Mouse (Mus musculus): Measurements from ENCODE around the gene Bnip3. TPM values are rescaled to one million over a fixed set of nuclear protein-coding genes. Genes with fewer than 3 reads are reported as not detected.

Gene Bnip3
- polyA plus RNA-seq, 1 experiment, result 35.5 TPM

- no peak for DNase-seq (ENCODE audit: low read depth)
- TF ChIP-seq CTCF (IDR thresholded peaks at IDR 0.05; ENCODE audit: borderline replicate concordance, extremely low read depth, insufficient read depth, insufficient read length) (no peak), POLR2A (IDR thresholded peaks at IDR 0.05; ENCODE audit: borderline replicate concordance, extremely low read depth, insufficient read depth, insufficient read length, poor library complexity, severe bottlenecking) (no peak)
Measured at GRCm38 (mm10) chr7:138856670-138857069, 52.6 kb downstream of the Bnip3 start.

DNA sequence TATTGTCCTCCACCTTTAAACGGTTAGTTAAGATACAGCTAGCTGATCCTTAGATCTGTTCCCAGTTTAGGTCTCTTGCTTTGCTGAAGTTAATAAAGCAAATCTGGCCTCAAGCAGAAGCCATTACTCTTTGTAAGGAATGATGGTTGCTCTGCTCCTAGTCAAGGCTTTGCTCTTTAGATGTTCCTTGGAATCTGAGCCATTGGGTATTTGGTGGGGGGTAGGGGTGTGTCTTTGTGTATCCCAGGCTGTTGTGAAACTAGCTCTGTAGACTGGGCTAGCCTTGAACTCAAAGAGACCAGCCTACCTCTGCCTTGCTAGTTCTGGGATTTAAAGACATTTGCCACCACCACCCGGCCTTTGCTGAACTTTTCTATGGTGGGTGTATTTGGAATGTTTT lies 55.1 kb downstream of the Bnip3 start:
- no peak for DNase-seq (ENCODE audit: low read depth)
- no peak for TF ChIP-seq CTCF (IDR thresholded peaks at IDR 0.05; ENCODE audit: borderline replicate concordance, extremely low read depth, insufficient read depth, insufficient read length)
- no peak for TF ChIP-seq POLR2A (IDR thresholded peaks at IDR 0.05; ENCODE audit: borderline replicate concordance, extremely low read depth, insufficient read depth, insufficient read length, poor library complexity, severe bottlenecking)

GRCm38 (mm10) chr7:138853417-138854031 lies 55.8 kb downstream of the Bnip3 start:
- no peak for TF ChIP-seq POLR2A (IDR thresholded peaks at IDR 0.05; ENCODE audit: borderline replicate concordance, extremely low read depth, insufficient read depth, insufficient read length, poor library complexity, severe bottlenecking)
- no peak for TF ChIP-seq CTCF (IDR thresholded peaks at IDR 0.05; ENCODE audit: borderline replicate concordance, extremely low read depth, insufficient read depth, insufficient read length)
- no peak for DNase-seq (ENCODE audit: low read depth)

DNA sequence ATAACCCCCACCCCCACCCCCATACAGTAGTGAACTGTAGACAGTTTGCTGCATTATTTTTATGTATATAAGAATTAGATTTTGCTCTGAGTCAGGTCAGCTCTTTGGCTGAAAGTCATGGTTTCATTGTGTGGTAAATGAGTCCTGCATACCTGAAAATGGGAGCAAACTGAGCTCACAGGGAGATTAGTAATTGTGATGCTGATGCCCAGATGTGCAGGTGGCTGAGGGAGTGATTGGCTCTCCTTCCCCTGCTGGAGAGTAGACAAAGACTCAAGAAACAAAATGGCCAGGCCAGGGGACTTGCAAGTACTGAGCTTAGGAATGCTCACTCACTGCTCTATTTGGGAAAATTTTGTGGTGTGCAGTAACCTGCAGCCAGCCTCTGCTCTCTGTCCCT lies 59.2 kb downstream of the Bnip3 start:
- TF ChIP-seq CTCF (IDR thresholded peaks at IDR 0.05; ENCODE audit: borderline replicate concordance, extremely low read depth, insufficient read depth, insufficient read length) (no peak), POLR2A (IDR thresholded peaks at IDR 0.05; ENCODE audit: borderline replicate concordance, extremely low read depth, insufficient read depth, insufficient read length, poor library complexity, severe bottlenecking) (no peak)
- no peak for DNase-seq (ENCODE audit: low read depth)

DNA sequence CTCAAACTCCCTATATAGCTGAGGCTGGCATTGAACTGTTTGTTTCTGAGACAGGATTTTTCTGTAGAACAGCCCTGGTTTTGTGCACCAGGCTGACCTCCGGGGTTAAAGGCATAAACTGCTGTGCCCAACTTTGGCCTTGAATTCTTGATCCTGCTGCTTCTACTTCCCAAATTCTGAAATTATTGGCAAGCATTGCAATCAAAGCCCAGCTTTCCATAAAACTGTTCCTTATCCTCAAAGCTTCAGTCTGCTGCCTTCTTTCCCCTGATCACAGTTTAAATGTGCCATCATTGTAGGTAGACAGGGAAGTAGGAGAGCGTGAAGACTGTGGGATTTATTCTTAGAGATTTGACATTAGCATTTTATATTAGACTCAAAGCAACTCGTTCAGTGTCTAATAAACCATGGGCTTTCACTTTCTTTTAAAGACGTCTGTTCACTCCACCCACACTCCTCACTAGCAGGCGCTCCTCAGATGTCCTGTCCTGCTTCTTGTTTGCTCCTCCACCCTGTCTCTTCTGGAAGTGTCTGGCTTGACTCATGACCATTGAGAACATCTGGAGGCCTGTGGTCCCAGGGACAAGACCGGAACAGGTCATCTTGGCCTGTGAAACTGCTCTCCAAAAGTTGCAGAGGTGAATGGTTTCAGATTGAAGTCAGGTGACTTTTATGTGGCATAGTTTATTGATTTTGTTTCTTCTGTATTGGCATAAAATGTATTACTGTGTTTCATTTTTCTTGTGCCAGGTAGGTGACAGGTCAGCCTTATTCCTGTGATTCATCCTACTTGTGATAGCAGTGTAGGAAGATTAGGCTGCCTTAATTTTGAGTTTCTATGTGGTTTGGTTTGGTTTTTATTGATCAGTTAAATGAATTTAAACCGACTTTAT lies 61.0 kb downstream of the Bnip3 start:
- TF ChIP-seq POLR2A (IDR thresholded peaks at IDR 0.05; ENCODE audit: borderline replicate concordance, extremely low read depth, insufficient read depth, insufficient read length, poor library complexity, severe bottlenecking), result no peak
- DNase-seq (ENCODE audit: low read depth), result no peak

DNA sequence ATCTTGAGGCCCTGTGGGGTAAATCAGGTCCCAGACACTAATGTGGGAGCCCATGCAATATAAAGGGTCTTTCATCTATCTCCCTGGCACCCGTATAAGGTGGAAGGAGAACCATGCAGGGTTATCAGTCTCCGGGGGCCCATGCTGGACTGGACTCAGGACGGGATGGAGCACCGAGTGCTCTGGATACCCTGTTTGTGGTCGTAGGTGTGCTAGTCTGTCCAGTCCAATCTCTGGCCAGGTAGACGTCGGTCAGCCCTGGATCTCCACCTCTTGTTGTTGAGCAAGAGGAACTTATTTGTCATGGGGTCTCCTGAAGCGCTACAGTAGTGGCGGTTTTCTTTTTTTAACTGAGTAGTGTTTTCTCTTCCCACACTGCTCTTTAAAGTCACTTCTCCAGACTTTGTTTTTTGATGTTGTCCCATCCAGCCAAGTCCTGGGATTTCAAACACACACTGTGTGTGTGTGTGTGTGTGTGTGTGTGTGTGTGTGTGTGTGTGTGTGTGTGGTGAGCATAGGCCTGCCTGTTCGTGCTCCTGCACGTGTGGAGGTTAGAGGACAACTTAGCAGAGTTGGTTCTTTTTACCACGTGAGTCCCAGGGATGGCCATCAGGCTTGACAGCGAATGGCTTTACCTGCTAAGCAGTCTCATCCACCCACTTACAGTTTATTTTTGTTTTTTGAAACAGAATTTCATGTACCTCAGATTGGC lies 61.8 kb downstream of the Bnip3 start:
- TF ChIP-seq CTCF (IDR thresholded peaks at IDR 0.05; ENCODE audit: borderline replicate concordance, extremely low read depth, insufficient read depth, insufficient read length), result no peak
- TF ChIP-seq POLR2A (IDR thresholded peaks at IDR 0.05; ENCODE audit: borderline replicate concordance, extremely low read depth, insufficient read depth, insufficient read length, poor library complexity, severe bottlenecking), result no peak
- DNase-seq (ENCODE audit: low read depth), result peak; percentile 21

GRCm38 (mm10) chr7:138846502-138846991 lies 62.8 kb downstream of the Bnip3 start:
- TF ChIP-seq POLR2A (IDR thresholded peaks at IDR 0.05; ENCODE audit: borderline replicate concordance, extremely low read depth, insufficient read depth, insufficient read length, poor library complexity, severe bottlenecking) (no peak), CTCF (IDR thresholded peaks at IDR 0.05; ENCODE audit: borderline replicate concordance, extremely low read depth, insufficient read depth, insufficient read length) (no peak)
- no peak for DNase-seq (ENCODE audit: low read depth)

- DNase-seq (ENCODE audit: low read depth), result peak; percentile 99
- peak; percentile 83 for TF ChIP-seq CTCF (IDR thresholded peaks at IDR 0.05; ENCODE audit: borderline replicate concordance, extremely low read depth, insufficient read depth, insufficient read length)
- peak; percentile 48; the same call in 1 of the 2 replicates for TF ChIP-seq POLR2A (IDR thresholded peaks at IDR 0.05; ENCODE audit: borderline replicate concordance, extremely low read depth, insufficient read depth, insufficient read length, poor library complexity, severe bottlenecking)
Measured at GRCm38 (mm10) chr7:138845544-138846391, 63.6 kb downstream of the Bnip3 start, which contains the start of the genes Ppp2r2d and Mapk1ip1. Ppp2r2d (plus strand) TSS chr7:138846079. Mapk1ip1 (minus strand) TSS chr7:138846273.

DNA sequence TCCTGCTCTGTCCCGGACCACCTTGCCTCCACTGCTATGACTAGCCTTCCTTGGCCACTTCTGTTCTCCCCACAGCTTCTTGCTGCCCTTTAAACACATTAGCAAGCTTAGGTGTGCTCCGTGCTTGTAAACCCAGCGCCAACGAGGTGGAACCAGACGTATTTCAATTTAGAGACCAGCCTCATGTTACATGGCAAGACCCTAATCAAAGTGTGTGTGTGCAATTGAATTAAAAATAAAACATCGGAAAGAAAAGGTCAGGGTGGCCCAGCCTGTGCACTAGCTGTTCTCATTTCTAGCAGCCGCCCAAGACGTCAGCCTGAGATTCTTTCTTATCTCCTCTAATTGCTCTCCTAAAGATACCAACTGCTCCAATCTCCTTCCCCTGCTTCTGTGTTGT lies 64.2 kb downstream of the Bnip3 start:
- no peak for DNase-seq (ENCODE audit: low read depth)
- TF ChIP-seq POLR2A (IDR thresholded peaks at IDR 0.05; ENCODE audit: borderline replicate concordance, extremely low read depth, insufficient read depth, insufficient read length, poor library complexity, severe bottlenecking) (no peak), CTCF (IDR thresholded peaks at IDR 0.05; ENCODE audit: borderline replicate concordance, extremely low read depth, insufficient read depth, insufficient read length) (no peak)

- no peak for TF ChIP-seq CTCF (IDR thresholded peaks at IDR 0.05; ENCODE audit: borderline replicate concordance, extremely low read depth, insufficient read depth, insufficient read length)
- no peak for TF ChIP-seq POLR2A (IDR thresholded peaks at IDR 0.05; ENCODE audit: borderline replicate concordance, extremely low read depth, insufficient read depth, insufficient read length, poor library complexity, severe bottlenecking)
- no peak for DNase-seq (ENCODE audit: low read depth)
Measured at GRCm38 (mm10) chr7:138843421-138843820, 65.9 kb downstream of the Bnip3 start.

Measured in brain, embryonic 14.5 days (tissue).